In the genomic region with DNA sequence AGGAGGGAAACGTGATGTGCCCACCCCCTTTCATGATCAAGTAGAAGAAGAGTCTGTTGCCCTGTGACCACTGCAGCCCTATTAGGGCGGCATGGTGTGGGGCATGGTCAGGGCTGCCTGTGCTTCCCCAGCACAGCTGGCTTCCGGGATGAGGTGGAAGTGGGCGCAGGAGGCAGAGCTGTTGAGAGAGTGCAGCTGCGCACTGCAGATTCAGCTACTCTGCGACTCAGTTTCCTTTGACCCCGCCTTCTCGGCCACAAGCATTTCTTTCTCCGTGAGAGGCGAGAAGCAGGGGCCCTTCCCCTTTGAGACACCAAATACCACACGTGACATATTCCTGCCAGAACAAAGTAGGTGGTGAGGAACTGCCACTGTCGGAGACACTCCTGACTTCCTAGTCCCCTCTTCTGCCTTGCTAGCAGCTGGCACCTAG, we compare ENCODE assay signal across 8 mouse cellular contexts. TPM values are rescaled to one million over a fixed set of nuclear protein-coding genes. Genes with fewer than 3 reads are reported as not detected.
DNase-seq lines count a peak whose midpoint lies in the region; ATAC-seq and TF ChIP-seq lines count a peak whose summit lies in the region.

No protein-coding gene starts in this region.

- DNase-seq in CD8-positive naive resting alpha-beta T cell, adult 2 months (ENCODE audit: low read depth in 2 of 2, low spot score in 2 of 2), result peak; percentile 57 to 59
- peak; percentile 74 for DNase-seq in brain, embryonic 14.5 days (ENCODE audit: low read depth)
- peak; percentile 19 for DNase-seq in gastrocnemius, postnatal 10 days
- DNase-seq in induced T-regulatory cell, adult 2 months (ENCODE audit: low read depth), result peak; percentile 90
- peak; percentile 66 for DNase-seq in limb, embryonic 14.5 days (ENCODE audit: low spot score)
- peak; percentile 49 to 69 for DNase-seq in spleen, postnatal 10 days (ENCODE audit: low spot score in 2 of 2)
- DNase-seq in cerebellum, adult 11 months, result no peak

- no peaks in the 10 kb centered on the region for H3K27me3 ChIP-seq in limb, embryonic 14.5 days (ENCODE audit: control insufficient read depth, insufficient read depth, low read length)
- 0 out of 2 replicates have a peak, but pooled peaks cover 3% of the 10 kb centered on the region for H3K27me3 ChIP-seq in midbrain, embryonic 13.5 days

- H3K36me3 ChIP-seq in limb, embryonic 14.5 days (ENCODE audit: control insufficient read depth, insufficient read depth, low read length), result no peaks in the 10 kb centered on the region
- H3K36me3 ChIP-seq in midbrain, embryonic 13.5 days, result no peaks in the 10 kb centered on the region

- no peaks in the 10 kb centered on the region for H3K9me3 ChIP-seq in limb, embryonic 14.5 days (ENCODE audit: control insufficient read depth, low read length)
- H3K9me3 ChIP-seq in midbrain, embryonic 13.5 days, result no peaks in the 10 kb centered on the region

- peaks cover 13% of the 10 kb centered on the region for H3K4me1 ChIP-seq in limb, embryonic 14.5 days (ENCODE audit: control insufficient read depth, insufficient read depth, low read length)
- H3K4me1 ChIP-seq in midbrain, embryonic 13.5 days (replicated peaks), result peaks cover 11% of the 10 kb centered on the region

- TF ChIP-seq CTCF in brain, embryonic 14.5 days (IDR thresholded peaks at IDR 0.05; ENCODE audit: borderline replicate concordance, extremely low read depth, insufficient read depth, insufficient read length), result no peak

- peak; percentile 32; the same call in 1 of the 2 replicates for TF ChIP-seq POLR2A in brain, embryonic 14.5 days (IDR thresholded peaks at IDR 0.05; ENCODE audit: borderline replicate concordance, extremely low read depth, insufficient read depth, insufficient read length, poor library complexity, severe bottlenecking)
- TF ChIP-seq POLR2A in limb, embryonic 14.5 days (IDR thresholded peaks at IDR 0.05; ENCODE audit: borderline replicate concordance, extremely low read depth, insufficient read depth, insufficient read length), result peak; percentile 71; the same call in 1 of the 2 replicates

- 4% methylated on average over 12 of the region's 12 CpGs for whole genome bisulfite sequencing in limb, embryonic 14.5 days
- WGBS in midbrain, embryonic 13.5 days, result 8% methylated on average over 12 of the region's 12 CpGs

- 0 out of 2 replicates have a peak overlapping the region, but pooled peaks have one; percentile 11 for H3K27ac ChIP-seq in limb, embryonic 14.5 days (replicated peaks; ENCODE audit: low read depth, low read length)
- H3K27ac ChIP-seq in midbrain, embryonic 13.5 days, result no peak overlapping the region

- peak; percentile 76 for ATAC-seq in limb, embryonic 14.5 days (ENCODE audit: low FRiP score, low read depth)
- ATAC-seq in midbrain, embryonic 13.5 days, result peak; percentile 86

- peak overlapping the region; percentile 42; the same call in 1 of the 2 replicates for H3K9ac ChIP-seq in limb, embryonic 14.5 days (ENCODE audit: low read depth, low read length, severe bottlenecking)
- H3K9ac ChIP-seq in midbrain, embryonic 13.5 days (replicated peaks), result peak overlapping the region; percentile 52; the same call in 1 of the 2 replicates

- H3K4me3 ChIP-seq in limb, embryonic 14.5 days (replicated peaks; ENCODE audit: low read length), result peak overlapping the region; percentile 21
- H3K4me3 ChIP-seq in midbrain, embryonic 13.5 days (replicated peaks), result peak overlapping the region; percentile 33

- H3K4me2 ChIP-seq in limb, embryonic 14.5 days (replicated peaks; ENCODE audit: low read depth, low read length, severe bottlenecking), result peak overlapping the region; percentile 55
- peak overlapping the region; percentile 56 for H3K4me2 ChIP-seq in midbrain, embryonic 13.5 days (replicated peaks)

RNA-seq across cellular contexts. Expression of a gene that starts 22.0 kb away (rescaled TPM):
- 2.7 and 2.9 TPM in 2 replicates for polyA plus RNA-seq in brain, embryonic 14.5 days (2012; rRNA removed)
- 1 to 10 TPM; 1.6 to 2.8 TPM for total RNA-seq in gastrocnemius, postnatal 10 days (2021)
- polyA plus RNA-seq in limb, embryonic 14.5 days (2012; rRNA removed), result 1.9 and 2.5 TPM in 2 replicates
- polyA plus RNA-seq in limb, embryonic 14.5 days (2014; fragmentation: Nextera tagmentation; extraction: Ambion mirVana), result 0.98 and 1.4 TPM in 2 replicates
- polyA plus RNA-seq in midbrain, embryonic 13.5 days (2015; fragmentation: Nextera tagmentation; extraction: Ambion mirVana), result 2.4 and 3.5 TPM in 2 replicates

RNA-seq across cellular contexts. Expression of a gene that starts 22.3 kb away (rescaled TPM):
- polyA plus RNA-seq in brain, embryonic 14.5 days (2012; rRNA removed), result 138 and 180 TPM in 2 replicates
- 100 to 1,000 TPM; 155 to 192 TPM for total RNA-seq in gastrocnemius, postnatal 10 days (2021)
- polyA plus RNA-seq in limb, embryonic 14.5 days (2012; rRNA removed), result 242 and 401 TPM in 2 replicates
- polyA plus RNA-seq in limb, embryonic 14.5 days (2014; fragmentation: Nextera tagmentation; extraction: Ambion mirVana), result 448 and 466 TPM in 2 replicates
- 345 and 354 TPM in 2 replicates for polyA plus RNA-seq in midbrain, embryonic 13.5 days (2015; fragmentation: Nextera tagmentation; extraction: Ambion mirVana)

RNA-seq across cellular contexts. Expression of a gene that starts 36.2 kb away (rescaled TPM):
- polyA plus RNA-seq in brain, embryonic 14.5 days (2012; rRNA removed), result 0.06 TPM in 1 of 2 replicates, not detected in the other
- total RNA-seq in gastrocnemius, postnatal 10 days (2021), result 10 to 100 TPM in 1 of 2 experiments, 1 to 10 TPM in 1; 6.6 to 10.8 TPM
- polyA plus RNA-seq in limb, embryonic 14.5 days (2012; rRNA removed), result 0.05 TPM in 1 of 2 replicates, not detected in the other
- 0.22 TPM in 1 of 2 replicates, not detected in the other for polyA plus RNA-seq in limb, embryonic 14.5 days (2014; fragmentation: Nextera tagmentation; extraction: Ambion mirVana)
- not detected in 2 replicates for polyA plus RNA-seq in midbrain, embryonic 13.5 days (2015; fragmentation: Nextera tagmentation; extraction: Ambion mirVana)

RNA-seq across cellular contexts. Expression of a gene that starts 51.2 kb away (rescaled TPM):
- 37.5 and 47.7 TPM in 2 replicates for polyA plus RNA-seq in brain, embryonic 14.5 days (2012; rRNA removed)
- total RNA-seq in gastrocnemius, postnatal 10 days (2021), result 10 to 100 TPM; 19.0 to 25.8 TPM
- polyA plus RNA-seq in limb, embryonic 14.5 days (2012; rRNA removed), result 5.5 and 6.6 TPM in 2 replicates
- polyA plus RNA-seq in limb, embryonic 14.5 days (2014; fragmentation: Nextera tagmentation; extraction: Ambion mirVana), result 1.1 and 1.3 TPM in 2 replicates
- 5.9 and 6.5 TPM in 2 replicates for polyA plus RNA-seq in midbrain, embryonic 13.5 days (2015; fragmentation: Nextera tagmentation; extraction: Ambion mirVana)
